Mouse (Mus musculus) small intestine, adult 2 months (tissue): ENCODE data around the gene Ccer2.

ENCODE experiments used
- CTCF ChIP-seq: fragments of 200-500 bp; IDR thresholded peaks from 2 replicates; pipeline ENCODE4 v1.5.1; 2012; ENCODE audit warnings: low read depth, mild to moderate bottlenecking, control low read depth, inconsistent platforms, low read length, moderate library complexity, mixed read lengths; ENCODE audit not compliant: insufficient replicate concordance, insufficient read length; ENCODE audit errors: extremely low read depth
- POLR2A ChIP-seq: fragments of 200-500 bp; IDR thresholded peaks from 2 replicates; pipeline ENCODE4 v1.6.1; 2012; ENCODE audit warnings: low read depth, mild to moderate bottlenecking, control low read depth, inconsistent platforms, low read length, moderate library complexity

GRCm38 (mm10) chr7:28735701-28736100 is 20.3 kb upstream of the Ccer2 start:
- TF ChIP-seq POLR2A: no peak
- TF ChIP-seq CTCF: no peak
